Mouse (Mus musculus) E14TG2a.4 (cell line): ENCODE measurements at regions not wholly inside any gene's neighbourhood (a gene's known extent, or its start where the extent isn't known, plus 50 kb on each side); places are given as distances from the start of the nearest gene placed in this dataset.

ENCODE experiments used
- CTCF ChIP-seq: conservative IDR thresholded peaks from 2 replicates; pipeline ENCODE4 v1.5.1; 2014; ENCODE audit warnings: low read length
- NANOG ChIP-seq: IDR thresholded peaks from 2 replicates; pipeline ENCODE4 v1.6.1; 2014; ENCODE audit warnings: borderline replicate concordance, low read length, mixed read lengths
- POU5F1 ChIP-seq: IDR thresholded peaks from 2 replicates; pipeline ENCODE4 v1.6.1; 2014; ENCODE audit warnings: low read length, borderline replicate concordance

DNA sequence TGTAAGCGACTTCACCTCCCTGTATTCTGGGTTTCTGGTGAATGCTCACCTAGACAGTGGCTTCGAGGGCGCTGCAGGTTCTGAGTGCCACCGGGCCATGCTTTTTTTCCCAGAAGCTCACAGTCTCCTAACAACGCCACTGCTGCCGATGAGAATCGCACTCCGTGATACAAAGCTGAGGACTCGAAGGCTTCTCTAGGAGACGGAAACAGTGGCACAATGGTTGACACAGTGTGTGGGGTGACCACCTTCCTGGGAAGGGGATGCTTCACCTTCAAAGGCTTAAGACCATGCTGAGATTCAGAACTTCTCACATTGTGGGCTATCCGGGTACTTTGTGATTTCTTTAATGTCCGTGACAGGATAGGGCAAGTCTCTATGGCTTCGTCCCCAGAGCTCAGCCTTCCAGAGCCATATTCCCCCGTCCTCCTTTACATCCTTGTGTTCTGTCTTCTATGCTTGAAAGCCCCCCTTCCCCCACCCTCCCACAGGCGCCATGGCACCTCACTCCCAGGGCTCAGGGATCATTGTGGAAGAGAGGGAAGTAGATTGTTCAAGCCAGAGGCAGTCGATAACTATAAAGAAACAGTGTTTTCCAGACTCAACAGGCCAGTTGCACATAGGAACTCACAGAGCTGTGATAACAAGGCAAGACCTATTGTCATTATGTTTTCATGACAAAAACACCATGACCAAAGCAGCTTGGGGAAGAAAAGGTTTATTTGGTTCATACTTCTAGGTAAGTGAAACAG is 79.3 kb upstream of the Cpm start:
- TF ChIP-seq CTCF (no peak), NANOG (no peak), POU5F1 (no peak)
